Mouse (Mus musculus) heart, embryonic 14.5 days (tissue): ENCODE results near the gene Cux1. TPM values are rescaled to one million over a fixed set of nuclear protein-coding genes. Genes with fewer than 3 reads are reported as not detected.
A peak's percentile ranks its signal among the peaks of the same experiment; 100 is the strongest.

Experiments used
- ATAC-seq: fragments of 200-750 bp; cut with Nextera tagmentation; 2 replicates; pipeline ENCODE4 v1.8.0; 2017; ENCODE audit warnings: low read depth, moderate TSS enrichment; ENCODE audit not compliant: insufficient number of reproducible peaks, insufficient read depth, low FRiP score
- H3K27ac ChIP-seq, 2 experiments: fragments of 200-500 bp in 1 of 2; fragments of 300-500 bp in 1 of 2; sonication (generic) in 1 of 2; replicated peaks in 1 of 2; 2 replicates each; pipeline ENCODE4 v1.5.1; 2012 to 2014; ENCODE audit warnings: low read depth in 2 of 2, low read length in 2 of 2, control low read depth in 1 of 2, mild to moderate bottlenecking in 1 of 2, mixed read lengths in 1 of 2; ENCODE audit not compliant: control insufficient read depth in 1 of 2, insufficient read depth in 1 of 2
- H3K27me3 ChIP-seq: fragments of 300-500 bp; sonication (generic); 2 replicates; pipeline ENCODE4 v1.6.1; 2014; ENCODE audit warnings: mild to moderate bottlenecking, low read length, control low read depth; ENCODE audit not compliant: control insufficient read depth, insufficient read depth
- H3K36me3 ChIP-seq: fragments of 300-500 bp; sonication (generic); 2 replicates; pipeline ENCODE4 v1.6.1; 2014; ENCODE audit warnings: mild to moderate bottlenecking, control low read depth, low read length, mixed read lengths; ENCODE audit not compliant: control insufficient read depth, insufficient read depth
- H3K4me1 ChIP-seq, 2 experiments: fragments of 200-500 bp in 1 of 2; fragments of 300-500 bp in 1 of 2; sonication (generic) in 1 of 2; 2 replicates each; pipeline ENCODE4 v1.6.1; 2012 to 2014; ENCODE audit warnings: low read length in 2 of 2, control low read depth in 1 of 2, mixed read lengths in 1 of 2; ENCODE audit not compliant: control insufficient read depth in 2 of 2, insufficient read depth in 2 of 2
- H3K4me2 ChIP-seq: fragments of 300-500 bp; sonication (generic); 2 replicates; pipeline ENCODE4 v1.6.1; 2014; ENCODE audit warnings: mild to moderate bottlenecking, low read length
- H3K4me3 ChIP-seq, 2 experiments: fragments of 200-500 bp in 1 of 2; fragments of 300-500 bp in 1 of 2; sonication (generic) in 1 of 2; 2 replicates each; pipeline ENCODE4 v1.5.1; 2012 to 2014; ENCODE audit warnings: low read length in 2 of 2, mild to moderate bottlenecking in 2 of 2, control low read depth in 1 of 2, low read depth in 1 of 2, moderate library complexity in 1 of 2; ENCODE audit not compliant: control insufficient read depth in 1 of 2, insufficient read depth in 1 of 2
- H3K9ac ChIP-seq: fragments of 300-500 bp; sonication (generic); 2 replicates; pipeline ENCODE4 v1.6.1; 2014; ENCODE audit warnings: mild to moderate bottlenecking, low read length
- H3K9me3 ChIP-seq: fragments of 300-500 bp; sonication (generic); 2 replicates; pipeline ENCODE4 v1.6.1; 2016; ENCODE audit warnings: low read length, control low read depth; ENCODE audit not compliant: control insufficient read depth
- WGBS: fragments of 180-500 bp; shearing (Covaris S2); extraction: QIAGEN DNeasy Blood & Tissue Kit; methylation state at CpG from one replicate; pipeline ENCODE4 v1.1.7; 2014; 5-methylcytosine and 5-hydroxymethylcytosine counted together
- polyA plus RNA-seq: library from polyadenylated mRNA; unstranded; fragments of >200 nt; fragmentation: Nextera tagmentation; extraction: Ambion mirVana; gene quantifications from 2 replicates; pipeline ENCODE4 v1.2.1, GENCODE M21; 2014

Cux1 gene
- polyA plus RNA-seq, 1 experiment from 2014 or later = 71.6 TPM

DNA sequence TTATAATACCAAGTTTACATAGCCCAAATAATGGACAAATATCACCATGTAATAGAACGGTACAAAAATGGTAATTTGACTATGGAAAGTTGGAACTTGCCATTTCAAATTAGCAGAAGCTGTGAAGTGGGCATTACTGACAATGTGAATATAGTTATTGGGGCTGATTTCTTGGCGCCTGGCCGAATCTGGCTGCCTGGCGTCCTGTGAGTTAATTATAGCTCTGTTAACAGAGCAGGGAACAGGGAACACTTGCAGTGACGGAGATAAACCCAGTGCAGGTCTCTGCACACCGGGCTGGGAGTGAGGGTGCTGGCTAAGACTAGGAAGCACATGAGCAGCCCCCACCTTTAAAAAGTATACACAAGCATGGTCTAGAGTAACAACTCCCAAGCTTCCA is 104.7 kb downstream of the Cux1 start:
- no peak overlapping the region for H3K4me3 ChIP-seq
- peak overlapping the region; percentile 84 to 90 for H3K27ac ChIP-seq
- H3K4me2 ChIP-seq = peak overlapping the region; percentile 41
- no peaks in the 10 kb centered on the region for H3K27me3 ChIP-seq
- WGBS = 11% methylated on average over 6 of the region's 6 CpGs
- peaks cover 58 to 88% of the 10 kb centered on the region in 2 experiments for H3K4me1 ChIP-seq
- H3K9ac ChIP-seq = peak overlapping the region; percentile 35; the same call in 1 of the 2 replicates
- ATAC-seq = no peak
- no peaks in the 10 kb centered on the region for H3K36me3 ChIP-seq
- no peaks in the 10 kb centered on the region for H3K9me3 ChIP-seq

GRCm38 (mm10) chr5:136459901-136460300 is 107.4 kb downstream of the Cux1 start:
- Histone ChIP-seq H3K4me3 (no peak overlapping the region), H3K9me3 (no peaks in the 10 kb centered on the region), H3K27me3 (no peaks in the 10 kb centered on the region), H3K9ac (no peak overlapping the region), H3K36me3 (no peaks in the 10 kb centered on the region), H3K4me2 (no peak overlapping the region), H3K4me1 (peaks cover 42 to 77% of the 10 kb centered on the region in 2 experiments), H3K27ac (no peak overlapping the region)
- ATAC-seq = no peak
- 95% methylated on average over 6 of the region's 6 CpGs for WGBS

DNA sequence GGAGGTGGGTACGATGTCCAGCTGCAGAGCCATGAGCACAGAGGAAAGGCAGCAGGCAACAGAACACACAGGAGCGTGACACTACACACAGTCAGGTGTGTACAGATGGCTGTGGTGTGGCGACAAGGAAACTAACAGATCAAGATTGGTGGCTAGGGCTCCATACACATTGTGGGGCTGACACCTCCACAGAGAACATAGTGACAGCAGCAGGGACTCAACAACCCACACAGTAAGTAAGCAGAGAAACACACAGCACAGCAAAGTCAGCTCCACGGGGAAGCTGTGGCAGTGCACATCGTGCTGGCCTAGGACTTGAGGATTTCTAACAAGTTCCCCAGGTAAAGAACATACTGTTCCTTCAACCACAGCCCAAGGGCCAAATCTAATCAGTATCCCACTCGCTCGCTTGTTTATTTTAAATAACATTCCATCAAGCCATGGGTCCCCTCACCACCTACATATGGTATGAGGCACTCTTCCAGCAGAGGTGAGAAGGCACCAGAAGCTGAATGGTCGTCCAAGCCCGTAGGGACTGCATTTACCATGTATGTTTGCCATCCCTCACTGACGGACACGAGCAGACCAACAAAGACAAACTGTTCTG is 108.3 kb downstream of the Cux1 start:
- Histone ChIP-seq H3K27ac (peak overlapping the region in 1 of 2 experiments; percentile 74; a peak in 2 of 4 replicates), H3K36me3 (no peaks in the 10 kb centered on the region), H3K4me3 (no peak overlapping the region), H3K9ac (peak overlapping the region; percentile 6; the same call in 1 of the 2 replicates), H3K9me3 (no peaks in the 10 kb centered on the region), H3K4me1 (peaks cover 38 to 68% of the 10 kb centered on the region in 2 experiments), H3K4me2 (no peak overlapping the region), H3K27me3 (no peaks in the 10 kb centered on the region)
- no peak for ATAC-seq
- 70% methylated on average over 11 of the region's 11 CpGs for WGBS

DNA sequence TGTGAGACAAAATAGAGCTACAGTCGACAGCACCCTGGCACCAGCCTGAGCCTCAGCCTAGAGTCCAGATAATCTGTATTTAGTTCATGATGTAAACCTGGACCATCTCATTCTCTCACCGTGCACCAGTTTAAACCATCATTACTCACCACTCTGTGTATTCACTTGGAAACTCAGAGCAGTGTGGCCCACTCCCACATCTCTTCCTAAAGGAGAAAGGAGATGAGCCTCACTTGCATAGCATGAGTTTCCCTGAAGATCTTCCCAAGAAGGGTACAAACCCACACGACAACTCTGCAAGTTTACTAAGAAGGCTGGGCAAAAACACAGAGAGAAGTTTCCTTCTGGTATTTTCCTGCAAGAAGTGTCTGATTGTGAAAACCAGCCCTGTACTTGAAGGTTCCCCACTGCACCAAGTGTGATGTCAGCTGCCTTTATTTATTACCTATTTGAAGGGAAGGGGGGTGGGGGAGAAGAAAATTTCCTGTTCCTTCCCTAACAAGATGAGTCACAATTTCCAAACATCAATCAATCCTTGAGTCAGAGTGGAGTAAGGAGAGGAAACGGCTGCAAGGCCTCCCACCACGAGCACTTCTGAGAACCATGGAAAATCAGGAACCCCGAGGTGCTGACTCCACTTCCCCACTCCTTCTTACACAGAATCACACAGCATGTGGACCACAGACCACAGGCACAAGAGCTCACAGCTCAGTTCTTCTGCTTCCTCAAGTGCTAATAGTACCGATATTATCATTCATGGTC is 109.0 kb downstream of the Cux1 start:
- Histone ChIP-seq H3K36me3 (no peaks in the 10 kb centered on the region), H3K27ac (peak overlapping the region; percentile 41 to 74), H3K27me3 (no peaks in the 10 kb centered on the region), H3K4me3 (no peak overlapping the region), H3K4me2 (peak overlapping the region; percentile 21; the same call in 1 of the 2 replicates), H3K9ac (peak overlapping the region; percentile 6; the same call in 1 of the 2 replicates), H3K9me3 (no peaks in the 10 kb centered on the region), H3K4me1 (peaks cover 33 to 61% of the 10 kb centered on the region in 2 experiments)
- 27% methylated on average over 7 of the region's 7 CpGs for WGBS
- no peak for ATAC-seq

- WGBS = 63% methylated on average over 4 of the region's 4 CpGs
- Histone ChIP-seq H3K27me3 (no peaks in the 10 kb centered on the region), H3K9ac (no peak overlapping the region), H3K36me3 (no peaks in the 10 kb centered on the region), H3K4me1 (peaks cover 18 to 44% of the 10 kb centered on the region in 2 experiments), H3K4me2 (no peak overlapping the region), H3K9me3 (no peaks in the 10 kb centered on the region), H3K27ac (0 out of 4 replicates have a peak overlapping the region, but pooled peaks of 1 of the 2 experiments have one; percentile 14), H3K4me3 (no peak overlapping the region)
- no peak for ATAC-seq
Observed at GRCm38 (mm10) chr5:136456395-136456794, 110.9 kb downstream of the Cux1 start.

DNA sequence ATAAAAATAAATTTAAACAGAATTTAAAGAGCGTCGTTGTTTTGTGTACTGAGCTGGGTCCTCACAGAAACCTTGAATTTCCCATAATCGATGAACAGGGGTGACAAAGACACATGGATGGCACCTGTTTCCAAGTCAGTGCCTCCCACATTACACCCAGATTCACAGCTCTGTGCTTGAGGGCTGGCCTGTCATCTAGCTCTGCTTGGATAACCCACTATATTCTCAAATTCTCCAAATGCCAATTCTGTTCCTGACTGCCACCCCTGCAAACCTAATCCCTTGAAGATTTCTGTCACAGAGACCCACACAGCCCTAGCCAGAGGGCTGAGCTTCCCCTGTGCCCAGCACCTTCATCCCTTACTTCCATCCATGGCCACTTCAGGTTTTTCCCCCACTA is 114.6 kb downstream of the Cux1 start:
- 94% methylated on average over 3 of the region's 3 CpGs for WGBS

DNA sequence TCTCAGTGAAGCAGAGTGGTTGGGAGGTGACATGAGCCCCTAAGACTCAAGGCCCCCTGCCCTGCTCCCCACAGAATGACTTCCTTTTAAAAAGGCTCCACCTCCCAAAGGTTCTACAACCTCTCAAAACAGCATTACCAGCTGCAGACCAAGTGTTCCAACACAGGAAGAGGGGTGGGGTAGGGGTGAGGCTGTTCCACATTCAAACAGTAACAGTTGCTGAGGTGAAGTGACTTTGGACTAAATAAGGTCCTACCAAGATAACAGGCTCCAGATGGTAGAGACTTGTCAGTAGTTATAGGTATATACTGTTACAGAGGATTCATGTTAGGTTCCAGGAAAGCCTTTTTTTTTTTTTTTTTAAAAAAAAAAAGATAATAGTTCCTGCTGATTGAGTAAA is 117.5 kb downstream of the Cux1 start:
- Histone ChIP-seq H3K4me2 (no peak overlapping the region), H3K27ac (no peak overlapping the region), H3K36me3 (no peaks in the 10 kb centered on the region), H3K9ac (no peak overlapping the region), H3K27me3 (no peaks in the 10 kb centered on the region), H3K9me3 (no peaks in the 10 kb centered on the region), H3K4me3 (no peak overlapping the region), H3K4me1 (peaks cover 7 to 19% of the 10 kb centered on the region in 2 experiments)
- no peak for ATAC-seq

More for the DNA sequence above, 114.6 kb downstream of the Cux1 start:
- no peak overlapping the region for H3K9ac ChIP-seq
- ATAC-seq = no peak
- H3K27me3 ChIP-seq = no peaks in the 10 kb centered on the region
- no peaks in the 10 kb centered on the region for H3K36me3 ChIP-seq
- no peaks in the 10 kb centered on the region for H3K9me3 ChIP-seq
- H3K4me1 ChIP-seq = peaks cover 4 to 15% of the 10 kb centered on the region in 2 experiments
- no peak overlapping the region for H3K27ac ChIP-seq
- H3K4me2 ChIP-seq = no peak overlapping the region
- H3K4me3 ChIP-seq = no peak overlapping the region
